Mouse (Mus musculus) cerebral cortex, adult 2 months (tissue): ENCODE data around the gene Tdrkh.

Experiments used
- WGBS: fragments of 180-500 bp; shearing (Covaris S2); methylation state at CpG from one replicate; pipeline ENCODE4 v1.1.7; 2018; 5-methylcytosine and 5-hydroxymethylcytosine counted together

The Tdrkh gene

GRCm38 (mm10) chr3:94413031-94413679 lies at the start of gene Tdrkh:
Gene Tdrkh, plus strand, starts transcription at chr3:94413273.
- WGBS = 4% methylated on average over 52 of the region's 52 CpGs

- 9% methylated on average over 97 of the region's 97 CpGs for WGBS
Measured at GRCm38 (mm10) chr3:94363291-94364153, 49.6 kb upstream of the Tdrkh start.

DNA sequence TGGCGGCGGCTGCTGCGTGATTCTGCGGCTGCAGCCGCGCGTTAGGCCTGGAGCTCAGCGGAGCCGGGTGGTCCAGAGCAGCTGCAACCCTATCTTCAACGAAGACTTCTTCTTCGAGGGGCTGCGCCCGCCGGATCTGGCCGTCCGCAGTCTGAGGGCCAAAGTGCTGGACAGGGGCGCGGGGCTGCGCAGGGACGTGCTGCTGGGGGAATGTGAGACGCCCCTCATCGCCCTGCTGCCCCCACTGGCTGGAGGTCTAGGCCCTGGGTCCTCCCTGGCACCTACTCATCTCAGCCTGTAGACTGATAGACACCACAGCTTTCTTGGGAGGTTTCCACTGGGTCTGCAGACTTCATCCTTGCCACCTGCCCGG lies 48.9 kb upstream of the Tdrkh start:
- WGBS = 10% methylated on average over 23 of the region's 23 CpGs

- WGBS = 10% methylated on average over 3 of the region's 3 CpGs
Measured at GRCm38 (mm10) chr3:94366761-94367160, 46.3 kb upstream of the Tdrkh start.

- WGBS = 90% methylated on average over 6 of the region's 6 CpGs
Measured at GRCm38 (mm10) chr3:94367511-94367910, 45.6 kb upstream of the Tdrkh start.

- WGBS = 79% methylated on average over 6 of the region's 6 CpGs
Measured at GRCm38 (mm10) chr3:94368631-94369030, 44.4 kb upstream of the Tdrkh start.

GRCm38 (mm10) chr3:94369709-94370108 lies 43.4 kb upstream of the Tdrkh start:
- WGBS = 74% methylated on average over 2 of the region's 2 CpGs

GRCm38 (mm10) chr3:94371637-94372036 lies 41.4 kb upstream of the Tdrkh start:
- WGBS = 19% methylated on average over 11 of the region's 11 CpGs

- 8% methylated on average over 3 of the region's 3 CpGs for WGBS
Measured at GRCm38 (mm10) chr3:94372038-94372437, 41.0 kb upstream of the Tdrkh start.

DNA sequence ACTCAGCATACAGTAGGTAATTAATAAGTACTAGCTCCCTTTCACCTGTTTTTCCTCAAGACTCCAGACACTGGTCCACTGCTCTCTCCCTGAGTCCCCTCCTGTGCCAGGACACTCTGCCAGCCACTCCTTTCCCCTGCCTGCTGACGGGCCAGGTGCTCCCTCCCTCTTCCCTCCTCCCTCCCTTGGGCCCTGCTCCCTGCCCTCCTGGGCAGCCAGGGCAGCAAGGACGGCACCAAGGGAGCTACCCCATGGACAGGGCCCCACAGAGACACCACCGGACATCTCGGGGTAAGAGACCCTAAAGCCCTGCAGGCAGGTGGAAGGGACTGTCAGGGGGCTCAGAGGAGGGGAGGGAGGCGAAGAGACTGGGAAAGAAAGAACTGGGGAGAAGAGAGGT lies 40.4 kb upstream of the Tdrkh start, which contains the start of gene Rorc:
Rorc (plus strand) TSS at position 154 of the 400 bp plus-strand sequence.
- 41% methylated on average over 5 of the region's 5 CpGs for WGBS

DNA sequence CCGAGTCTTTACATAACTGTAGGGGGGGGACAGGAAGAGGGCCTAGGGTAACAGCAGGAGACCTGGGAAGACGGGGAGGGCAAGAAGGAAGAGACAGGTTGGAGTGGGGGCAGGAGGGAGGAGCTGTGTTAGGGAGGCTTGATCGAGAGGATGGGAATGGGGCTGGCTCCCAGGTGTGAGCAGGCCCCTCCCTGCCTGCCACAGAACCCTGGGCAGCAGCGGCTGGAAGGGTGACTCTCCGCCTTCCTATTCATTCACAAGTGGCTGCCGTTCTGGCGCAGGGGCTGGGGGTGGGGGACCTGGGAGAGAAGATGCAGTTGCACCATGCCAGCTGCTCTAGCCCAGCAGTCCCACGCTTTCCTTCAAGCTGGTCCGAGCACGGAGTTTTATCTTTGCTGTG lies 40.0 kb upstream of the Tdrkh start:
- 5% methylated on average over 10 of the region's 10 CpGs for WGBS

- WGBS = 7% methylated on average over 5 of the region's 5 CpGs
Measured at GRCm38 (mm10) chr3:94373597-94374011, 39.5 kb upstream of the Tdrkh start.

GRCm38 (mm10) chr3:94375146-94375545 lies 37.9 kb upstream of the Tdrkh start:
- WGBS = 92% methylated on average over 2 of the region's 2 CpGs

GRCm38 (mm10) chr3:94375861-94376260 lies 37.2 kb upstream of the Tdrkh start:
- 84% methylated on average over 5 of the region's 5 CpGs for WGBS

GRCm38 (mm10) chr3:94377028-94377923 lies 35.8 kb upstream of the Tdrkh start:
- 46% methylated on average over 13 of the region's 13 CpGs for WGBS

DNA sequence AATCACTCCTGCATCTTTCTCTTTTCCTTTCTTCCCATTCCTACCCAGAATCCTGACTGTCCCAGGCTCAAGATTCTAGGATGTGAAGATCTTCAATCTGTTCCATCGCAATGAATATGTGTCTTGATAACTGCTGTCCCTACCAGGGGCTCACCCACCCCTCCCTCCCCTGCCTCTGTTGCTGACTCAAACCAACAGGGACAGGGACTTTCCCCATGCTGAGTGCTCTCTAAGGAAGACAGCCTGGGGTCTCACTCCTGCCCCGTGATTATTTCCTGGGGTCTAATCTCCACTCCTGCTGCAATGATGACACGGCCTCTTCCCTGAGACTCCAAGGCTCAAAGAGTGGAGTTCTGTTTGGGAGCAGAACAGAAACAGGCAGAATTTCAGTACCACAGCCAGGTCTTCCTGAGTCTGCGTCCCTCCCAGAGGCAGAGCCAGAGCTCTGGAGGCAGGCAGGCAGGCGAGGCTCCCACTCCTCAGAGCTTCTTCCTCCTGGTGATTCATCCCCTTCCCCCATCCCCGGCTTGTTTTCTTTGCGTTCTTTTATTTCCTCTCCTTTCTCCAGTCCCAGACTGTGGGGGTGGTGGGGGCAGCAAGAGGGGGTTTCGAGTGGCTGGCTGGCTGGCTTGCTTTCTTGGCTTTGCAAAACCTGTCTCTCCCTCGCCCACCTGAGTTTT lies 33.1 kb upstream of the Tdrkh start:
- WGBS = 37% methylated on average over 9 of the region's 9 CpGs

DNA sequence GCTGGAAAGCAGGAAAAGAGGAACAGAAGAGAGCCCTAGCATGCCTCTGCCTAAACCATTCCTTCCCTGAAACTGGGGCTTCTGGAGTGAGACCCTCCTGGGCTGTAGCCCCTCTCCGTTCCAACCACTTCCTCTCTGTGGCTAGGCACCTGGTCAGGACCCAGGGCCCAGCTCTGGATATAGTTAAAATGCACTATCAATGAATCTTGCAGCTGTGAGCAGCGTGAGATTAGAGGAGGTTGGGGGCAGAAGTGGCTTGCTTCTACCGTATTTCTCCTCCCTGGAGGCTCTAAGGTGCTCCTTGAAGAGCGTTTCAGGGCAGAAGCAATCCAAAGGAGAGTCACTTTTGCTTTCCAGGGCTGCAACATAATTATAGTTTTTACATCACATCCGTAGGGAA lies 30.8 kb upstream of the Tdrkh start:
- 81% methylated on average over 5 of the region's 5 CpGs for WGBS

DNA sequence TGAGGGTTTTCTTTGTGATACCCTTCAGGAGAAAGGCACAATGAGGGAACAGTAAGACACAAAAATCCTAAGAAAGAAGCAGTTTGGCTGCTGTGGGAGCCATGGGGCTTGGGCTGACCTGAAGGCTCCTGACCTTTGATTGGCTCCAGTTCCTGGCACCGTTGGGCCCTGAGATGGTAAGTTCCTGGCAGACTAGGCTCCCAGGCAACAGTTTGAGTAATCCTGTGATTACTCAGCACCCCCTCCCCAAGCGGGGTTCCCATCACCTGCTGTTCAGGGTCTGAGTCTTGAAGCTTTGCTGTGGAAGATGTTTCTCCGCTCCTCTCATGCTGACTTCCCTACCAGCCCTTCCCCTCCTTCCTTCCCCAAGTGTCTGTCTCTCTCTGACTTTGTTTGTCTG lies 29.6 kb upstream of the Tdrkh start:
- 82% methylated on average over 3 of the region's 3 CpGs for WGBS

DNA sequence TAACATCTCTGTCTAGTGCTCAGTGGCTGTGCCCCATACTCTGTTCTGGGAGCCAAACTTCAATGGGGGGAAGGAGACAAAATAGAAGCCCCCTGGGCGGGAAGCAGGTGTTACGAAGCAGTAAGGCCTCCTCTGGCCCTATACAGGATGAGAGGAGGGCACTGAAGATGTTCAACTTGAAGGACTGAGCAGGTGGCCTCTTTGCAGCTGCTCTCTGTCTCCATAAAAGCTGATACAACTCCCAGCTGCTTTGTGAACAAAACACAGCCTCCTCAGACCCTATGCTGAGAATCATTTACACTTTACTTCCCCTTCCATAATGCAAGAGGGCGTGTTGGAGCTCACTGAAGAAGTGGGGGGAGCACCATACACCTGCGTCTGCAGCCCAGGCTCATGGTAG lies 26.4 kb upstream of the Tdrkh start:
- WGBS = 77% methylated on average over 4 of the region's 4 CpGs

DNA sequence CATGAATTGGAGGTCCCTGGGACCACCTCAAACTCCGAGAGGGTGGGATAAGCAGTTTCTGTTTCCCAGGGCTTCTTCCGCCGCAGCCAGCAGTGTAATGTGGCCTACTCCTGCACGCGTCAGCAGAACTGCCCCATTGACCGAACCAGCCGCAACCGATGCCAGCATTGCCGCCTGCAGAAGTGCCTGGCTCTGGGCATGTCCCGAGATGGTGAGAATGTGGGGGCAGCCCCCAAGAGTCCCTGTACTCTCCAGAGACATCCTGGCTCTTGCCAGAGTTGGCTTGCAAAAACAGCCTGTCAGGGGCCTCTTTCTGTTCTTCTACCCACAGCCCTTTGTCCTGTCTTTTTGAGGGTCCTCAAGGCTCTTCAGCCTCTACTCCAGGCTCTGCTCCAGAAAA lies 25.7 kb upstream of the Tdrkh start:
- WGBS = 91% methylated on average over 10 of the region's 10 CpGs

- WGBS = 73% methylated on average over 5 of the region's 5 CpGs
Measured at GRCm38 (mm10) chr3:94388047-94388446, 25.0 kb upstream of the Tdrkh start.

DNA sequence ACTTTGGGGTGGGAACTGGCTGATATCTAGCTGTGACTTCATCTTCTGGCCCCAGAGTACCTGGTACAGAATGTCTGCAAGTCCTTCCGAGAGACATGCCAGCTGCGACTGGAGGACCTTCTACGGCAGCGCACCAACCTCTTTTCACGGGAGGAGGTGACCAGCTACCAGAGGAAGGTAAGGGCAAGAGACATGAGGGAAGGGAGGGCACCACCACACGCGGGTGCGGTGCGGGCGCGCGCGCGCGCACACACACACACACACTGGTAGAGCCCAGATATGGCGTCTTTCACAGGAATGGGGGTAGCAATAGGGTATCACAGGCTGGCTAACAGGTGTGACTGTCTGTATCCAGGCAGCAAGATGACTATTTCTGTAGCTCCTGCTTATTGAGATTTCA lies 23.7 kb upstream of the Tdrkh start:
- WGBS = 97% methylated on average over 16 of the region's 16 CpGs
